Mouse (Mus musculus) retina, postnatal 1 day (tissue): ENCODE results near the gene Olfr173.
A peak's percentile ranks its signal among the peaks of the same experiment; 100 is the strongest.

Experiments used
- DNase-seq: peaks from one replicate; pipeline ENCODE4 v3.0.0-alpha.2; 2012

The Olfr173 gene

DNA sequence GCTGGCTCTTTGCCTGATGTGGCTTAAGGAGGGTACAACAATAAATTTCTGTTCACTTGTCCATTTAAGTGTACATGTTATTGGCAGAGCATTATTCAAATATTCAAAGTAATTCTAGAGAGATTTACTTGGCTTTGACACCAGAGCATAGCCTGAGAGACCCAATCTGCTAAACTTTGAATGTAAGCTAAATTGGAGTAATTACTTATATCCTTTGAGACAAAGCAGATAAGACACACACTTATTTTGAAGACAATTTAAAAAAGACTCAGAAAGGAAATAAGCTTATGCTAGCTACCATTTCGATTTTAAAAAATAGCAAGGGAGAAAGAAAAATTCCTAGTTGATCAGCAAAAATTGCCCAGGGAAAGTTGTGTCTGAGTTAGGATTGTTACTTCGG lies at the start of gene Olfr173:
Gene Olfr173 (minus strand): TSS at position 101 of the 400 bp plus-strand sequence.
- no peak for DNase-seq

DNA sequence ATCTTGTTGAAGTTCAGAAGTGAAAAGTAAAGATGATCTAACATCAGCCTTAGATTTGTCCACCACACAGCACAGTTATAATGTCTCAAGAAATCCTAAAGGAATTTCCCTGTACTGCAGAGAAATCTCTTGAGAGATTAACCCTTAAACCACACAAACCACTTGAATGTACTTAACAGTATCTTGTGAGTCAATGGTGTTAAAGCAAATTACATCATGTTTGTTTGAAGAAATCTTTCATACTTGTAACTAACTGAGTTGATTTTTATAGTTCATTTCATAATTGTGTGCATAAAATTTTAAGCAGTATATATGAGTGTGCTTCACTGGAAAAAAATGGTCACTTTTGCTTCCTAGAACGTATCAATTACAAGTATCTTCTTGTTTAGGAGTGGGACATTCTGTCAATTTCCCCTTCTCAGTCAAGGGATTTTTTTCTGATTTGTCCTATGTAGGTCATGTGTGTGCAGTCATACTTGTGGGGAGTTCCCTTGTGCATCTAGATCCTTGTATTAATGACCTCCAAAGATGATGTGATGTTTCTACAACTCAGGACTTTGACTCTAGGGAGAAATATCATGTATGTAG lies 26.8 kb upstream of the Olfr173 start, which contains the start of gene Olfr175-ps1:
Gene Olfr175-ps1 (minus strand): TSS at position 51 of the 588 bp plus-strand sequence.
- no peak for DNase-seq

DNA sequence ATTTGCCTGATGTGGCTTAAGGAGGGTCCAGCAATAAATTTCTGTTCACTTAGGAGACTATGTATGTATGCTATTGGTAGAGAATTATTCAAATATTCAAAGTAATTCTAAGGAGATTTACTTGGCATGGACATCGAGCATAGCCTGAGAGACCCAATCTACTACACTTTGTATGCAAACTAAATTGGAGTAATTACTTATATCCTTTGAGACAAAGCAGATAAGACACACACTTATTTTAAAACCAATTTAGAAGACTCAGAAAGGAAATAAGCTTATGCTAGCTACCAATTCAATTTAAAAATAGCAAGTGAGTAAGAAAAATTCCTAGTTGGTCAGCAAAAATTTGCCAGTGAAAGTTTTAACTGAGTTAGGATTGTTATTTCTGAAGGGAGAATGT lies 37.0 kb downstream of the Olfr173 start, which contains the start of gene Olfr172:
Gene Olfr172 (minus strand): TSS at position 101 of the 400 bp plus-strand sequence.
- no peak for DNase-seq

DNA sequence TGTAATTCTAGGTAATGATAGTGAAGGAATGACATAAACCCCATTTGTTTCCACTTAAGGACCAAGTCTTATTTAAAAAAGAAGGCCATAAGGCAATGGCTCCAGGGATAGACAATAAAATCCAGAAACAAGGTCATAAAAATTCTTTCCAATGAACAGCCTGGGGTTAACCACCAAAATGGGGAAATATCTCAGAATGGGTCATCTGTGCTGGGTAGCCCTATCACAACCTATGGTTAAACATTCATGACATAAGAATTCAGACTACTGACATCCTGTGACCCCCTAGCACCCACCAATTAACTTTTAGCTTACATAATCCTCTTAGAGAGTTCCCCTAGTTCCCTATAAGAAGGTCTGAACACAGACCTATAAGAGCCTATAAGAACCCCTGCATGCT lies 43.9 kb downstream of the Olfr173 start:
- no peak for DNase-seq

DNA sequence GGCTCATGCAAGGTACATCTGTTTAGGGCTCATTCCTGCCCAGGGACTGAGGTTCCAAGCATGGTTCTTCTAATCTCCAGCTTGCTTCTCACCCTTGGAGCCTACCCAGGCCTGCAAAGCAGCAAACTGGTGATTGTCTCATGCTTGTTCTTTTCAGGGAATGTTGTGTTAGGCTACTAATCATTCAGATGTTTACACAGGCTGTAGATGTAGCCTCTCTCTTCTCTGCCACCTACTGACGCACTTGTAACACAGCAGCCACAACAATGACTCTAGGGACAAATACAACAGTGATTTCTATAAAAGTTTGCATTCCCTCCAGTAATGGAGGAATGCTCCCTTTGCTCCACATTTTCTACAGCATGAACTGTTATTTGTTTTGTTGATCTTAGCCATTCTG lies 48.8 kb downstream of the Olfr173 start:
- peak; percentile 17 for DNase-seq

DNA sequence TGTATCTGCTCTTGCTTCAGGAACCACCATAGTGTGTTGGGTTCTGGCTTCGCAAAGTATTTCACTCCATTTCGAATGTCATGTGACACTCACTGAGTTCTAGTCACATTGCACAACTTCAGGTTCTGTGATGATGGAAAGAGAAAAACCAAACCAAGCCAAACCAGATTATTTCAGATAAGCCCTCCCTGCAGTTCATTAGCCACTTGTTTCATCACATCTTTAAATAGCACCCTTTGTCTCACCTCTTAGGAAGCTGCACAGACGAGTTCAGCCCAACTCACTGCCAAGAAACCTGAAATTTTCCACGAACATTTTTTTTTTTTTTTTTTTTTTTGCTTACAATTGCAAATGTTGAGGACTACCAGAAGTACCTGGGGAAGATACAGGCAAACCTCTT lies 53.4 kb downstream of the Olfr173 start:
- no peak for DNase-seq
